Mouse (Mus musculus) bone marrow macrophage, adult 2 months (primary cell): ENCODE results near the gene Acvr1b.

Experiments
- CTCF ChIP-seq: IDR thresholded peaks from 2 replicates; pipeline ENCODE4 v1.5.1; 2012; ENCODE audit warnings: low read depth, mild to moderate bottlenecking, low read length, moderate library complexity
- POLR2A ChIP-seq: IDR thresholded peaks from 2 replicates; pipeline ENCODE4 v1.6.1; 2012; ENCODE audit warnings: mild to moderate bottlenecking, low read depth, low read length, borderline replicate concordance

GRCm38 (mm10) chr15:101165658-101166437, 8.0 kb upstream of the Acvr1b start:
- TF ChIP-seq CTCF (no peak), POLR2A (no peak)
